Mouse (Mus musculus): ENCODE results near the gene Atp9a.

Atp9a gene

DNA sequence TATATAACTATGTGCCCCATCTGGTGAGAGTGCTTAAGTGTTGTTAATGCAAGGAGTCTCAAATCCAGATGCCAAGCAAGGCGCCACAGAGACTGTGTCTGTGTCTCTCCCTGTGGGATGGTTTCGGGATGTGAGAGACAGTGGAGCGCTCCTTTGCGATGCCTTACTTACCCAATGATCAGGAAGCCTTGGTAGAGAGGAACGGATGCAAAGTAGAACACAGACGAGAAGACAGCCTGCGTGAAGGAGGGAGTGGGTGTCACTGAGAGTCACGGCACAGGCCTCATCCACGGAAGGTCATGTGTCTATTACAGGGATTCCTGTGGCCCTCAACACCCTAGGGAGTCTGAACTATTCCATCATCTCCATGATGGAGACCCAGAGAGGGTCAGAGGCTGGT, 101.7 kb downstream of the Atp9a start:
- no peak for DNase-seq (ENCODE audit: low spot score)

DNA sequence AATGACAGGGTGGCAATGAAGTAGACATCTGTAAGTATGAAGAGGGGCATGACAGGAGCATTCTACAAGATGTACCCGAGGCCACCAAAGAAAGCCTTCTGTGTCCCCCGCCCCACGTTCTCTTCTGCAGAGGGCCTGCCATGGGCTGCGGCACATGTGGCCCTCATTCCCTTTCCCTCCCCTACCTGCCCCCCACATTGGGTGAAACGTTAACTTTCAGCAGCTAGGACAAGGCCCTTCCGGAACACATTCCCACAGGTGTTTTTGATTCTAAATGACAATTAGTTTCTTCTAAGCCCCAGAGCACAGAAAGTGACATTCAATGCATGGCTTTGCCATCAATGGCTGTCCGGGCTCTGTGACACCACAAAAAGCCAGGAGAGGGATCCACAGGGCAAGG, 107.3 kb downstream of the Atp9a start:
- DNase-seq (ENCODE audit: low spot score) = no peak

- no peak for DNase-seq (ENCODE audit: low spot score)
Observed at GRCm38 (mm10) chr2:168633301-168633816, 108.8 kb downstream of the Atp9a start.

- no peak for DNase-seq (ENCODE audit: low spot score)
Observed at GRCm38 (mm10) chr2:168632543-168632942, 109.7 kb downstream of the Atp9a start.

DNA sequence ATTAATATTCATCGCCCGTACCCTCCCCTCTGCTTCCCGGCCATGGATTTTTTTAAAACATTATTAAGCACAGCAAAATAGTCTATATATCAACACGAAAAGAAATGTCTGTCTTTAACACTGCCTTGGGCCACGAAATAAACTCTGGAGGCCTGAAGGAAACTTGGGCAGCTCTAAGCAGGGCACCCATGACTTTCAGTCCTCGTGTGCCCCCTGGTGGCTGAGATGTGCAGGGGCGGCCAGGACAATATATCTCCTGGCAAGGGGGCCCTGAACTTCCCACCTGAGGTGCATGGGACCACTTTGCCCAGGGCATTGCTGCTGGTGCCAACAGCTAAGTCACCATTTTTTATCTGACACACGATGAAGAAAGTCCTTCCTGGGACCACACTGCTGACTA, 113.4 kb downstream of the Atp9a start:
- peak; percentile 35 for DNase-seq (ENCODE audit: low spot score)

- no peak for DNase-seq (ENCODE audit: low spot score)
Observed at GRCm38 (mm10) chr2:168627829-168628770, 114.1 kb downstream of the Atp9a start.

- DNase-seq (ENCODE audit: low spot score) = no peak
Observed at GRCm38 (mm10) chr2:168626385-168626784, 115.8 kb downstream of the Atp9a start.

GRCm38 (mm10) chr2:168625091-168625490, 117.1 kb downstream of the Atp9a start:
- DNase-seq (ENCODE audit: low spot score) = no peak

GRCm38 (mm10) chr2:168621111-168621802, 121.0 kb downstream of the Atp9a start:
- DNase-seq (ENCODE audit: low spot score) = no peak

- DNase-seq (ENCODE audit: low spot score) = no peak
Observed at GRCm38 (mm10) chr2:168618205-168618717, 123.9 kb downstream of the Atp9a start.

GRCm38 (mm10) chr2:168615160-168615559, 127.0 kb downstream of the Atp9a start:
- no peak for DNase-seq (ENCODE audit: low spot score)

GRCm38 (mm10) chr2:168614170-168614872, 127.9 kb downstream of the Atp9a start:
- DNase-seq (ENCODE audit: low spot score) = no peak

GRCm38 (mm10) chr2:168613092-168613880, 128.9 kb downstream of the Atp9a start:
- DNase-seq (ENCODE audit: low spot score) = no peak

- DNase-seq (ENCODE audit: low spot score) = no peak
Observed at GRCm38 (mm10) chr2:168610941-168611340, 131.3 kb downstream of the Atp9a start.

- no peak for DNase-seq (ENCODE audit: low spot score)
Observed at GRCm38 (mm10) chr2:168609653-168610248, 132.5 kb downstream of the Atp9a start.

DNA sequence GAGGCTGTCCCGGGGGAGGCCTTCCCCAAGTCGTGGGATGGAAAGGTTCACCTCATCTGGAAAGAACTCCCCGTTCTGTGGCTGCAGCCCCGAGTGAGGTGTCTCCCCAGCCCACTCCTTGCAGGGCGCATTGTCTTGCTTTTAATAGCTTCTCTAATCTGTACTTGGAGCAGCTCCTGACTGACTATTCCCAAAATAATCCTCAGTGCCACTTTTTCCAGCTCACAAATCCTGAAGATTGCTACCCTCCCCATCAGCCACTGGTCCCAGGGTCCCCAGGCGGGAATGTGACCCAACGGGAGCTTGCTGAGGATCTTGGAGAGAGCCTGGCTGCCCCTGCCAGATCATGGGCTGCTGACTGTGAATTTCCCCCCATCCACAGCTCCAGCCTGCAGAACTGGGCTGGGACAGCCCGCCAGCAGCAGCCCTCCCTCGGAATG, 134.1 kb downstream of the Atp9a start:
- DNase-seq (ENCODE audit: low spot score) = no peak

DNA sequence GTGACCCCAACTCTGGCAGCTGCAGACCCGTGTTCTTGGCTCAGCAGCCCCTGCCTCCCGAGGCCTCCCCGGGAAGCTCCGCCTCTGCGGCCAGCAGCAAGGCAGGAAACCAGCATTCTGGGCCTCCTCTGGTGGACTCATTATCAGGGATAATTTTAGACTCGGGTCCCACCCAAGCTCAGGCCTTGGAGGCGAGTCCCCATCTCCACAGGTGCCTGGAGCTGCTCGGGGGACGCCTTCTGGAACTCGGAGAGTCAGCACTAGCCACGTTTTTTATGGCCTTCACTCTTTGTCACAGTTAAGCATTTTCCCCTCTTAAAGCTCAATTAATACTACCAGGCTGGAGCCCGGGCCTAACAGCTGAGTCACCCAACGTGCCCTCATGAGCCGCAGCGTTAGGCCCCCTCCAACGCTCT, 137.5 kb downstream of the Atp9a start:
- no peak for DNase-seq (ENCODE audit: low spot score)

DNA sequence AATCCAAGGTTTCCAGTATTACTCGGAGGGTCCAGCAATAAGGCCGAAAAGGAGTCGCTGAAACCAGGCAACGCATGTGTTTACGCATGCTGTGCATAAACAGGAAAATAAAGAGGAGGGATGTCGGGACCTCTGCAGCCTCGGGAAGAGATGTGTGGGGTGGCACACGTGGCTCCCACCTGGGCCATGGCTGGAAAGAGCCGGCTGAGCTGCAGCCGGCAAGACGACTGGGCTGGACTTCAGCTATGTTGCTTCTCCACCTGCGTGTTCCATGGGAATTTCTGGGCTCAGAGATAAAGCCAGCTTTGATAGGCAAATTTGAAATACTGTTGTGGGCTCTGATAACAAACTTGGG, 139.8 kb downstream of the Atp9a start:
- no peak for DNase-seq (ENCODE audit: low spot score)

GRCm38 (mm10) chr2:168601491-168602386, 140.5 kb downstream of the Atp9a start, which contains the start of gene Nfatc2:
Nfatc2 (minus strand) TSS chr2:168601657.
- no peak for DNase-seq (ENCODE audit: low spot score)

Measured in c-Kit-positive CD71-positive TER-119-positive erythroid progenitor cells, embryonic 14.5 days (primary cell).